Mouse (Mus musculus) cortical plate, adult 2 months (tissue): Measurements from ENCODE around the gene Klhl29. TPM values are rescaled to one million over a fixed set of nuclear protein-coding genes. Genes with fewer than 3 reads are reported as not detected.

ENCODE experiments used
- H3K27ac ChIP-seq: fragments of 200-500 bp; 2 replicates; pipeline ENCODE4 v1.5.1; 2012; ENCODE audit warnings: low read length, control low read depth, inconsistent platforms; ENCODE audit not compliant: insufficient read depth
- H3K4me1 ChIP-seq: fragments of 200-500 bp; 2 replicates; pipeline ENCODE4 v1.6.1; 2011; ENCODE audit warnings: low read length; ENCODE audit not compliant: control insufficient read depth, insufficient read depth
- H3K4me3 ChIP-seq: fragments of 200-500 bp; 2 replicates; pipeline ENCODE4 v1.5.1; 2011; ENCODE audit warnings: mild to moderate bottlenecking, low read length, control low read depth; ENCODE audit not compliant: insufficient read depth
- CTCF ChIP-seq: fragments of 200-500 bp; IDR thresholded peaks from 2 replicates; pipeline ENCODE4 v1.5.1; 2011; ENCODE audit warnings: mild to moderate bottlenecking, control low read depth, low read length; ENCODE audit not compliant: insufficient read depth; ENCODE audit errors: extremely low read depth
- POLR2A ChIP-seq: fragments of 200-500 bp; IDR thresholded peaks from 2 replicates; pipeline ENCODE4 v1.6.1; 2011; ENCODE audit warnings: mild to moderate bottlenecking, low read length, control low read depth; ENCODE audit not compliant: insufficient read depth; ENCODE audit errors: extremely low read depth
- polyA plus RNA-seq: library from polyadenylated mRNA; depleted of rRNA; stranded (reverse); fragments of >200 nt; gene quantifications from 2 replicates; pipeline ENCODE4 v1.2.3, GENCODE M21; 2012

Gene Klhl29
- polyA plus RNA-seq, 1 experiment: 26.9 TPM

DNA sequence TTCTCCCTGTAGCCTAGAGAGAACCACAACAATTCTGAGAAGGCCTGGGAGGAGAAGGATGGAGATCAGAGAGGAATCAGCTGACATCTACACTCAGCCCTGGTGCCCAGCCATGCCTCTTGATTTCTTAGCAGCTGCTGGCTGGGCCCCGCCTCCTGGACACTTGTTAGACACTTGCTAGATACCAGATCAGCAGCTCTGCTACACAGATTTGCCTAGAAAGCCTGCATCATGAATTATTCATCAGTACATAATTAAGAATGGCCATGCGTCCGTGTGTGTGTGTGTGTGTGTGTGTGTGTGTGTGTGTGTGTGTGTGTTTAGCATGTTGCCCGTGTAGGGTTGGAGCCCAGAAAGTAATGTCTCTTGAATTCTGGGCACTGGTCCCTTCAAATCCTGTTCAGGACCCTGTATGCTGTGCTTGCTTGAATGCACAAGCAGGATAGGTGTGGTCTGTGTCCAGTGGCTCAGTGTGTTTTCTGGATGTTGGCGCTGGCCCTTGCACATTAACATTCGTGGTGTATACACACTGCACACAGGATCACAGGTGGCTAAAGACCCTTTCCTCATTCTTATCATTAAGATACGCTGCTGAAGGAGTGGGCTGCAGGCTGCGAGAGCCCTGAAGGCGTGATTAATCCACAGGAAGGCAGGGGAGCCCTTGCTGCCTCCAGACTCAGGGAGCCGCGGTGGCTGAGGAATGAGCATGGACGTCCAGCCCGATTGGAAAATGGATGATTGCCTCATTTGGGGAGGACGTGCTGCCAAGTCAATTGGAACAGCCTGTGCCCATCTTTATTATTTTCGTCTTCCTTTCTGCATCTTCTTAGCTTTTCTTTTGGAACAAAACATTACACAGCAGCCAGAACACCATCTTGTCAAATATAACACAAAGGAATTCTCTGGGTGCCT, 159.4 kb downstream of the Klhl29 start:
- H3K4me1 ChIP-seq: peaks cover 16% of the 10 kb centered on the region
- no peak for TF ChIP-seq POLR2A
- no peak for TF ChIP-seq CTCF
- no peak overlapping the region for H3K4me3 ChIP-seq
- H3K27ac ChIP-seq: no peak overlapping the region

DNA sequence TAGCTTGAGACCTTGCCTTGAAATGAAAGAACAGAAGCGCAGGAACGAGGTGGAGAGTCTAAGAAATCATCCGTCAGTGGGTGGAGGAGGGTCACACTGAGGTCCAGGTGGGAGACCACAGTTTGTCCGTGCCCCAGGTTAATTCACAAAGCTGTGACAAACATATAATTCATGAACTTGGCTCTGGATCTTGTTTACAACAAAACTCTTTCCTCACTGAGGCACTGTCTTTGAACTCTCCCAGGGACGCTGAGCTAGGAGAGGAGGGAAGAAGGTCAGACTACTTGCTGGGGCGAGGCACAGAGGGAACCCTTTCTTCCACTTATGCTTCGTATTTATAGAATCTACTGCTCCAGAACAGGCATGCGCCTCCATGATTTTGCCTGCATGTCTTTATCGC, 161.2 kb downstream of the Klhl29 start:
- TF ChIP-seq POLR2A: no peak
- no peak for TF ChIP-seq CTCF
- Histone ChIP-seq H3K4me3 (no peak overlapping the region), H3K4me1 (peaks cover 22% of the 10 kb centered on the region), H3K27ac (no peak overlapping the region)

DNA sequence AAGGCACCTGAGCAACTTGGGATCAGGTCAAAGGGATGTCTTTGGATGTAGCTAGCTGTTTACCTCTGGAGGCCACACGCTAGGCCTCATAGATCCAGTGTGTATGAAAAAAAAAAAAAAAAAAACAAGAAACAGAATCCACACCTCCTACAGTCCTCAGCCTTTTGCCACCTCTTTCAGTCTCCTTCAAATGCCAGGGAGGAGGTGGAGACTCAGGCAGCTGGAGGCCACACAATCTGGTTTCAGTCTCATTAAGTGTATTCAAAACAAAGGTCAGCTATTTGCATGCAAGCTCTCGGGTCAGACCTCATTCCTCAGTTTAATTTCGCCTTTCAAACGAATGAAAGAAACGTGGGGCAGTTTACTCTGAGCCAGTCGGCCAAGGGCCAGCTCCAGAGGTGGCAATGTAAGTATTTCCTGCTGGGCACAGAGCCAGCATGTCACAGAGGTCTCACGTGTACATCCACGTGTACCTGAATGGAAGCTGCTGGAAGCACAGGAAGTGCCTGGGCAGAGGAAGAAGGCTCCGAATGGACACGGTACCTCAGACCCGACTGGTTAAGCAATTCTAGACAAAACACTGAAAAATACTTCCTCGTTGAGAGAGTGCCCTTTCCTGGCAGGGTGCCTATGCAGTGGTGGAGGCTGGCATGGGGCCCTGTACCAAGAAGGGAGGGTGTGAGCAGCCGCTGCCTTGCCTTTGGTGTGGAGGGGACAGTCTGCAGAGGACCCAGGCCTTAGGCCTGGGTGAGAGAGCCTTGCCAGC, 162.0 kb downstream of the Klhl29 start:
- peaks cover 22% of the 10 kb centered on the region for H3K4me1 ChIP-seq
- H3K27ac ChIP-seq: peak overlapping the region; percentile 15; the same call in 1 of the 2 replicates
- TF ChIP-seq POLR2A: no peak
- no peak for TF ChIP-seq CTCF
- H3K4me3 ChIP-seq: no peak overlapping the region

DNA sequence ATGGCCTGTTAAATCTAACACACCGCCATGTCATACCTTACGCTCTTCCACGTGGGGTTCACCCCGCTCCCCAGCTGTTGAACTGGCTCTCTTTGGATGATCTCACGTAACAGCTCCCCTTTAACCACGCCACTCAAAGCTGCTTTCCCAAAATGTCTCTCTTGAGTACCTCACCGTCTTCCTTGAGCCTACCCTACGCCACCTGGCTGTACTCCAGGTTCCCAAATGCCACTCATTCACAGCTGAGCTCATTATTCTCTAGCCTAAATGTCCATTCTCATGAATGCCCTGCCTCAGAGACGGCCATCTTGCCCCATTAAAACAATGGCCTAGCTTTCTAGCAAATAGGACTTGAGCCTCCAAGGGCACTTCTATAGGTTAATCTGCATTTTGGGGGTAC, 163.6 kb downstream of the Klhl29 start:
- no peak overlapping the region for H3K4me3 ChIP-seq
- no peak for TF ChIP-seq CTCF
- no peak for TF ChIP-seq POLR2A
- H3K4me1 ChIP-seq: peaks cover 22% of the 10 kb centered on the region
- no peak overlapping the region for H3K27ac ChIP-seq

DNA sequence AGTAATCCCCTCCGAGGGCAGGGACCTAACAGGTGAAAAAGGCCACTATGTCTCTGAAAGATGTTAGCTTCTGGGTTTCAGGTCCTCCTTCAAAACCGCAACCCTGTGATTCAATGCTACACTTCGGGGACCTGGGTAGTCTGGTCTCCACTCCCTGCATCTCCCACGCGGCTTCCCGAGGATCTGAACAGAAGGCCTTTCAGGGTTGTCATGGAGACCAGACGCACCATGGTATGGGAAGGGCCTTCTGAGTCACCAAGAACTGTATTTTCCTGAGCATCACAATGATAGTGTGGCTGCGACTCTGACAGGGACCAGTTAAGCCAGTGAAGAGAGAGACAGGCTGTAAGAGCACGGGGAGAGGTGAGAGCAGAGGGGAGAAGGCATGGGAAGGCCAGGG, 164.7 kb downstream of the Klhl29 start:
- Histone ChIP-seq H3K27ac (peak overlapping the region; percentile 87), H3K4me3 (no peak overlapping the region), H3K4me1 (peaks cover 22% of the 10 kb centered on the region)
- 0 out of 2 replicates have a peak, but pooled peaks have one; percentile 29 for TF ChIP-seq POLR2A
- no peak for TF ChIP-seq CTCF

DNA sequence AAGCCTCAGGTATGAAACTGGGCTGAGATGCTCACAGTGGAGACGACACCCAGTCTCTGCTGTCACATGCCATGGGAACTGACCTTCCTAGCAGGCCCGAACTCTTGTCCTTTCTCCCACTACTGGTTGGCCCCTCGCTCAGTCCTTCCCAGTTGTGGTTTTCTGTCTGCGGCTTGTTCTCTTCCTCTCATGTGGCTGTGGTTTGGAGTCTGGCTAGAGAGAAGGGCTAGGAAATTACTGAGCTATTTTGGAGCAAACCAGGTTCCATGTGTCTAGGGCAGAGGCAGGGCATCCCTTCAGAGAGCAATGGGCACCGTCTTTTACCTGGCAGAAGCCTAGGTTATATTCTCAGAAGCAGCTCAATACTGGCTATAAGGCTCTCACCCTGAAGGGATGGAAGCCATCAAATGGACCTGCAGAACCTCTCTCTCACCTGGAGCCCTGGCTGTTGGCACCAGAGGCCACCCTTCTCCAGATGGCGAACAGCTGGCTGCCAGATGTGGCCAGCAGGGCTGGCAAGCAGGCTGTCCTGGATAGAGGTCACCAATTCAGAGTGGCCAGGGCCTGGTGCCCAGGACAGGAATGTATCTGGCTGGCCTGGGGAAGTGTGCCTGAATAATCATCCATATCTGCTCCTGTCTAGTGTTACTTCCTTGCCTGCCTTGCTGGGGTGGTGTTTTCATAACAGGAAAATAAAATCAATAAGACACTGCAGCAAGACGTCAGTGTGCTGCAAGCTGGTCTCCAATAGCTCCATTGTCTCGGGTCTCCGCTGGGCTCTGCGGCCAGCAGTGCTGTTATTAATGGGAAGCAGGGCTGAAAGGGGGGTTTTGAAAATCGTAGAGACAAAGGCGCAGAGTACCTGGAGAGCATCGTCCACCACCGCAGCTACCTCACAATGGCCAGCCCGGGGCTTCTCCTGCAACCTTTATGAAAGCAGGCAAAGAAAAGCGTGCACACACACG, 167.3 kb downstream of the Klhl29 start:
- no peak for TF ChIP-seq POLR2A
- no peak for TF ChIP-seq CTCF
- H3K27ac ChIP-seq: no peak overlapping the region
- peaks cover 24% of the 10 kb centered on the region for H3K4me1 ChIP-seq
- no peak overlapping the region for H3K4me3 ChIP-seq

DNA sequence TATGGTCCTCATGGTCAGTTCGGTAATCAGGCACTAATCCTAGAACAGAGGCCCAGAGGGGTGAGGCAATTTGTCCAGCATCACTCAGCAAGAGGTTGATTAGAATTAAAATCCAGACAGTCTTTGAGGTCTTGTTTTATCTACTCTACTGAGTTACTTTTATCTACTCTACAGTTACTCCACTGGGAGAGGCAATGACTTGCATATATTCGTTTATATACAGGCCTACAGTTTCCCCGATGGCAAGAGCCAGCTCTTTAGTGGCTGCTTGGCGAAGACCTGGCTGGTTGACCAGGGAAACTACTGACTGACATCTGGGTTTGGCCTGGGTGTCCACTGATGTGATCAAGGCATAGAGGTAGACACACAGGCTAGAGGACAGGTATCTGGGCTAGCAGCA, 168.3 kb downstream of the Klhl29 start:
- Histone ChIP-seq H3K27ac (no peak overlapping the region), H3K4me3 (no peak overlapping the region), H3K4me1 (peaks cover 22% of the 10 kb centered on the region)
- TF ChIP-seq POLR2A (no peak), CTCF (no peak)

DNA sequence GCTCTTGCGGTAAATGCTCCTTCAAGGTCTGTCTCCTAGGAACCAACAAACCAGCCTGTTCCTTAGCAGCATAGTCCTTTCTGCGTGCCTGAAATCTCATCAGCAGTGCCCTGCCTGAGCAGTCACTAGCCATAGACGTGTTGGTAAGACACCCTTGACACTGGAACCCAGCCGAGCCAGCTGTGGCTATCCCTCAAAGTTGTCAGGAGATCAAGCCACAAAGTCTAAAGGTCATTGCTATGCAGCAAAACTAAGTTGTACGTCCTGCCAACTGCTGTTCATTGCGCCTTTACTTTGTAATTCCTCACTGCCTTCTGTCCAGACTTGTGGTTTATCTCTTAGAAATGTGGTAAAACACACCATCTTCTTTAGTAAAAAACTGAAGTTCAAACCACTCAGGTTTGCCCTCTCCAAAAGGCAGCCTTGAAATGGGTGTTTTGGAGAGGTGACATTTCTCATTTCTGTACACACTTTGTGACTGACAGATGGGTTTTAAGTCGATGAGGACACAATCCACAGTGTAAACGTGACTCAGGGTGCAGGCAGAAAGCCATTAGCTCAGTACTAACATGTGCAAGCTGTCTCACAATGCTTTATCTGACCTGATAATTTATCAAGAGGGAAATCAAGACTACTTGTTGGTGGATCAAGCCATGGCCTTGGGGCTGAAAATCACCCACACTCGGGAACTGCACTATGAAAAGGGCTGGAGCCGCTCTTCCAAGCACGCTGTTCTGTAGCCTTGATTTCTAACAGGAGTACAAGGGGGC, 171.2 kb downstream of the Klhl29 start:
- H3K27ac ChIP-seq: 0 out of 2 replicates have a peak overlapping the region, but pooled peaks have one; percentile 54
- H3K4me3 ChIP-seq: no peak overlapping the region
- TF ChIP-seq CTCF: no peak
- no peak for TF ChIP-seq POLR2A
- peaks cover 10% of the 10 kb centered on the region for H3K4me1 ChIP-seq

DNA sequence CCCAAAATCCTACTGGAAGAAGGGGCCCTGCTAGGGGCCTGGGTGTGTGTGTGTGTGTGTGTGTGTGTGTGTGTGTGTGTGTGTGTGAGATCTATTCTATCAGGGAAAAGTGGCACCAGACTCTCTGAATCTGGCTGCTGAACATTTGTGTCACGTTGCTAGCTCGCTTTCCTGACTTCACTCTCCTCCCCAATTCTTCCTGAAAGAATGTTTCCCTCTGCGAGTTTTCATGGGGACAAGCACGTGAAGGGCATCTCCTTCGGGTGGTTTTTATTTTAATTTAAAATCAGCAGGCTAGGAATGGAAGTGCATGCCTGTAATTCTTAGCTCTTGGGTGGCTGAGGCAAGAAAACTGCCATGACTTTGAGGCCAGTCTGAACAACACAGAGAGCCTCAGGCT, 172.1 kb downstream of the Klhl29 start:
- Histone ChIP-seq H3K27ac (no peak overlapping the region), H3K4me3 (no peak overlapping the region), H3K4me1 (peaks cover 10% of the 10 kb centered on the region)
- TF ChIP-seq POLR2A (no peak), CTCF (no peak)
